Comparison of ENCODE assay signal across 14 mouse cellular contexts in the genomic region with DNA sequence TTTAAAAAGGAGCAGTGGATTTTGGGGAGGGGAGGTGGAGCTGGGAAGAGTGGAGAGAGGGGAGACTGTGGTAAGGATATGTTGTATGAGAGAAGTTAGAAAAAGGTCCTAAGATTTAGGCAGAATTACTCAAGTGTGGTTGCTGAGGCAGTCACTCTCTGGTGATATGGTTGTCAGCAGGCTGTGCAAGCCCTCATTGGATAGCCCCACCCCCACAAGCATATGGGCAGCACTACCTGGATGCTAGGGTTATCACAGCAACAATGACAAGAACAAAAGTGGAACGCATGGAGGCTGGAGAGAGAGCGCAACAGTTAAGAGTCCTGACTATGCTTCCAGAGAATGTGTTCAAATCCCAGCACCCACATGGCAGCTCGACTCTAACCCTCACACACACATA. TPM values are rescaled to one million over a fixed set of nuclear protein-coding genes. Genes with fewer than 3 reads are reported as not detected.
A peak's percentile ranks its signal among the peaks of the same experiment; 100 is the strongest.
DNase-seq lines count a peak whose midpoint lies in the region; ATAC-seq lines count a peak whose summit lies in the region.
"Had no signal": no experiment of that assay in that cellular context is flagged by ENCODE, and none has a peak within 500 bp of the region (broad histone marks: within the 10 kb centered on the region; RNA-seq: fewer than 3 reads in every experiment).

No protein-coding gene starts in this region.

- H3K36me3 ChIP-seq in midbrain, embryonic 11.5 days (ENCODE audit: control insufficient read depth, insufficient read depth, low read length): peaks cover 17% of the 10 kb centered on the region
- peaks cover 38% of the 10 kb centered on the region for H3K36me3 ChIP-seq in midbrain, embryonic 15.5 days (replicated peaks)
- peaks cover 50% of the 10 kb centered on the region for H3K36me3 ChIP-seq in forebrain, embryonic 12.5 days (replicated peaks)
- peaks cover 58% of the 10 kb centered on the region for H3K36me3 ChIP-seq in hindbrain, embryonic 14.5 days (replicated peaks; ENCODE audit: control insufficient read depth, insufficient read depth)

- no peak overlapping the region for H3K27ac ChIP-seq in midbrain, embryonic 11.5 days (ENCODE audit: low read depth, low read length)
- H3K27ac ChIP-seq in midbrain, embryonic 15.5 days: no peak overlapping the region
- no peak overlapping the region for H3K27ac ChIP-seq in forebrain, embryonic 12.5 days
- H3K27ac ChIP-seq in hindbrain, embryonic 14.5 days: no peak overlapping the region
- H3K27ac ChIP-seq: heart, embryonic 15.5 days had no signal

- H3K4me3 ChIP-seq in midbrain, embryonic 11.5 days (ENCODE audit: low read depth, low read length): no peak overlapping the region
- H3K4me3 ChIP-seq in midbrain, embryonic 15.5 days: no peak overlapping the region
- no peak overlapping the region for H3K4me3 ChIP-seq in forebrain, embryonic 12.5 days (replicated peaks)
- H3K4me3 ChIP-seq in hindbrain, embryonic 14.5 days (replicated peaks; ENCODE audit: low read length): no peak overlapping the region
- H3K4me3 ChIP-seq: heart, embryonic 15.5 days had no signal

- no peak overlapping the region for H3K9ac ChIP-seq in midbrain, embryonic 11.5 days (ENCODE audit: low read length)
- no peak overlapping the region for H3K9ac ChIP-seq in midbrain, embryonic 15.5 days
- no peak overlapping the region for H3K9ac ChIP-seq in forebrain, embryonic 12.5 days
- H3K9ac ChIP-seq in hindbrain, embryonic 14.5 days: no peak overlapping the region
- H3K9ac ChIP-seq: heart, embryonic 15.5 days had no signal

- DNase-seq in midbrain, embryonic 11.5 days (ENCODE audit: low spot score, missing footprints): no peak
- no peak for DNase-seq in hindbrain, embryonic 14.5 days (ENCODE audit: low spot score)
- DNase-seq in B cell, adult 2 months: no peak
- DNase-seq in layer of hippocampus, adult 18-20 months (ENCODE audit: low spot score in 2 of 2): no peak
- DNase-seq: adrenal gland, postnatal 25 days; gastrocnemius, postnatal 14 days; kidney, adult 8-10 months; lung, postnatal 14 days; right cerebral cortex, postnatal 4 days had no signal

- no peaks in the 10 kb centered on the region for H3K9me3 ChIP-seq in midbrain, embryonic 11.5 days (ENCODE audit: control insufficient read depth, low read length)
- no peaks in the 10 kb centered on the region for H3K9me3 ChIP-seq in midbrain, embryonic 15.5 days
- no peaks in the 10 kb centered on the region for H3K9me3 ChIP-seq in forebrain, embryonic 12.5 days
- no peaks in the 10 kb centered on the region for H3K9me3 ChIP-seq in hindbrain, embryonic 14.5 days (ENCODE audit: control insufficient read depth, low read length)
- H3K9me3 ChIP-seq: heart, embryonic 15.5 days had no signal

- H3K4me2 ChIP-seq in midbrain, embryonic 11.5 days: no peak overlapping the region
- no peak overlapping the region for H3K4me2 ChIP-seq in midbrain, embryonic 15.5 days
- H3K4me2 ChIP-seq in forebrain, embryonic 12.5 days: no peak overlapping the region
- H3K4me2 ChIP-seq in hindbrain, embryonic 14.5 days (replicated peaks): no peak overlapping the region
- H3K4me2 ChIP-seq: heart, embryonic 15.5 days had no signal

- no peaks in the 10 kb centered on the region for H3K27me3 ChIP-seq in midbrain, embryonic 11.5 days (ENCODE audit: control insufficient read depth, insufficient read depth, low read length)
- H3K27me3 ChIP-seq in midbrain, embryonic 15.5 days (replicated peaks): no peaks in the 10 kb centered on the region
- H3K27me3 ChIP-seq in forebrain, embryonic 12.5 days: no peaks in the 10 kb centered on the region
- no peaks in the 10 kb centered on the region for H3K27me3 ChIP-seq in hindbrain, embryonic 14.5 days (ENCODE audit: control insufficient read depth, insufficient read depth, low read length)
- H3K27me3 ChIP-seq: heart, embryonic 15.5 days had no signal

- no peaks in the 10 kb centered on the region for H3K4me1 ChIP-seq in midbrain, embryonic 11.5 days (ENCODE audit: control insufficient read depth, insufficient read depth, low read length)
- no peaks in the 10 kb centered on the region for H3K4me1 ChIP-seq in midbrain, embryonic 15.5 days
- H3K4me1 ChIP-seq in forebrain, embryonic 12.5 days: no peaks in the 10 kb centered on the region
- H3K4me1 ChIP-seq in hindbrain, embryonic 14.5 days (replicated peaks; ENCODE audit: control insufficient read depth, insufficient read depth, low read length): no peaks in the 10 kb centered on the region
- H3K4me1 ChIP-seq: heart, embryonic 15.5 days had no signal

- peak; percentile 47; the same call in 1 of the 2 replicates for ATAC-seq in midbrain, embryonic 11.5 days (ENCODE audit: low FRiP score)
- ATAC-seq in midbrain, embryonic 15.5 days (replicated peaks): no peak; the same call in 1 of the 2 replicates
- ATAC-seq in forebrain, embryonic 12.5 days (ENCODE audit: low FRiP score): peak; percentile 59; the same call in 1 of the 2 replicates
- ATAC-seq in hindbrain, embryonic 14.5 days (ENCODE audit: low FRiP score): peak; percentile 49; the same call in 1 of the 2 replicates
- peak; percentile 34; the same call in 1 of the 2 replicates for ATAC-seq in megakaryocyte progenitor cell, adult 5-6 weeks (replicated peaks; ENCODE audit: poor library complexity)
- no peak for ATAC-seq in frontal cortex, adult (ENCODE audit: low TSS enrichment)

- 85% methylated on average over 3 of the region's 3 CpGs for WGBS in midbrain, embryonic 11.5 days
- WGBS in midbrain, embryonic 15.5 days: 90% methylated on average over 3 of the region's 3 CpGs
- WGBS in forebrain, embryonic 12.5 days: 89% methylated on average over 3 of the region's 3 CpGs
- 92% methylated on average over 3 of the region's 3 CpGs for WGBS in hindbrain, embryonic 14.5 days

RNA-seq across cellular contexts. Expression of a gene that starts 13.3 kb away (rescaled TPM):
- 119 and 131 TPM in 2 replicates for polyA plus RNA-seq in midbrain, embryonic 11.5 days (2014; fragmentation: Nextera tagmentation; extraction: Ambion mirVana)
- polyA plus RNA-seq in midbrain, embryonic 15.5 days (2015; fragmentation: Nextera tagmentation; extraction: Ambion mirVana): 68.6 and 69.9 TPM in 2 replicates
- polyA plus RNA-seq in forebrain, embryonic 12.5 days (2016; fragmentation: Nextera tagmentation; extraction: Ambion mirVana): 126 and 139 TPM in 2 replicates
- 73.5 and 77.1 TPM in 2 replicates for polyA plus RNA-seq in hindbrain, embryonic 14.5 days (2014; fragmentation: Nextera tagmentation; extraction: Ambion mirVana)
- 225 and 270 TPM in 2 replicates for total RNA-seq in megakaryocyte progenitor cell, adult 5-6 weeks (2015)
- 231 and 265 TPM in 2 replicates for total RNA-seq in megakaryocyte progenitor cell, adult 5-6 weeks (2017)
- total RNA-seq in layer of hippocampus, adult 18-20 months (2021): 10 to 100 TPM; 52.5 to 57.8 TPM

Comparison
In these comparisons a context has a peak if more than half of its experiments do, and no peak if none do; other contexts are left out.
1. ATAC-seq: peak in midbrain, embryonic 11.5 days (single experiment), forebrain, embryonic 12.5 days (single experiment), hindbrain, embryonic 14.5 days (single experiment) and megakaryocyte progenitor cell, adult 5-6 weeks (single experiment); none in midbrain, embryonic 15.5 days (single experiment) and frontal cortex, adult (single experiment).